Mouse (Mus musculus): ENCODE measurements around the gene Rem2.

Rem2 gene

DNA sequence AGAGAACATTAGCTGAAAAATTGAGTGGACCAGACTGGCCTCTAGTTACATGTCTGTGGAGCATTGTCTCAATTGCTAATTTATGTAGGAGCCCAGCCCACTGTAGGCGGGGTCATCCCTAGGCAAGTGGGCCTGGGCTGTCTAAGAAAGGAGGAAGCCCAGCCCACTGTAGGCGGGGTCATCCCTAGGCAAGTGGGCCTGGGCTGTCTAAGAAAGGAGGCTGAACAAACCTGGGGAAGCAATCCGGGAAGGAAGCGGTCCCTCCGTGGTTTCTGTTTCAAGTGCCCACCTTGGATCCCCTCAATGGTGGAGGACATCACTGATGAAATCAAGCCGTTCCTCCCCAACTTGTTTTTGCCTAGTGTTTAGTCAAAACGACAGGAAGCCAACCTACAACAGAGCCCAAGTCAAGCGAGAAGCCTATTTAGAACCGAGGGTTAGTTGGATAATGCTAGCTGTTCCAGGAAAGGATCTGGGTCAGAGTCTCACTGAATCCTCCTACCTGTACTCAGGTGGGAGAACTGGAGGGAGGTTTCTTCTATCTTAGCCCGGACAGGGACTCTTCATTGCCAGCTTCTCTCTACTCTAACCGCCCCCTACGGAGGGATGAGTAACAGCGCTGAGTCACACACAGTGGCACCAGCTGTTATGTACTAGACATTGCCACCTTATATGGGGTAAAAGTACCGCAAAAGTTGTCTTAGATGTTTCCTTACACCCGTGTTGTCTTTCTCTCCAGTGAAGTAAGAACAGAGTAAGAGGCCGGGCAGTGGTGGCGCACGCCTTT is 16.6 kb downstream of the Rem2 start:
- no peak for DNase-seq (ENCODE audit: low spot score)

DNA sequence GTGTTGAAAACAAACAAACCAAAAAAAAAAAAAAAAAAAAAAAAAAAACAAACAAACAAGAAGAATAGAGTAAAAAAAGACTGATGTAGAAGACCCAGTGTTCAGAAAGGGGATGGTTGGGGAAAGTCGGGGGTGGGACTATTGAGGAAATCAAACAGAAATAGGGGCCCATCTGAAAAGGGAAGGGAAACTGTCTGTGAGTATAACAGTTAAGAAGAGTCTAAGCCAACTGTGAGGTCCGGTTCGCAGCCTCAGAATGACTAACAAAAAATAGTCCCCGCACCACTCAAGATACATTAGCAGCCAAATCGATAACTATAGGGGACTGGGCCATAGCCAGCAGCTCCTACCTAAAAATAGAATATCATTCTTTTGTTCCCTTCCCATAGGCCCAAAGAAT is 17.3 kb downstream of the Rem2 start:
- no peak for DNase-seq (ENCODE audit: low spot score)

DNA sequence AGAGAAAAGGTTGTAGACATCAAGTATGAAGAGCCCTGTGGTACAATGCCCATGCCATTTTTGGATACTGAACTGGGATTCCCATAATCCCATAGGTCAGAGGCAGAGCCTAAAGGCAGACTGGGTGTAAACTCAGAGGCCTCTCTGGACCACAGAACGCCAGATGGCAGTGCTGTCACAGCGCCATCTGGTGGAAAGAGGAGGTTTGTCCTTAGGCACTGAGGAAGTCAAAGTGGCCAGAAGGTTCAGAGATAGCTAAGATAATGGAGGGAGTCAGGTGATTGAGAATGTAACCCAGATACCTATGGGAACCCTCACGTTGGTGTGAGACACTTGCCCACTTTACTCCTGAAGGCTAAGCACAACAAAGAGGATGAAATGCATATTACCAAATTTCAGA is 18.3 kb downstream of the Rem2 start:
- peak; percentile 70 for DNase-seq (ENCODE audit: low spot score)

DNA sequence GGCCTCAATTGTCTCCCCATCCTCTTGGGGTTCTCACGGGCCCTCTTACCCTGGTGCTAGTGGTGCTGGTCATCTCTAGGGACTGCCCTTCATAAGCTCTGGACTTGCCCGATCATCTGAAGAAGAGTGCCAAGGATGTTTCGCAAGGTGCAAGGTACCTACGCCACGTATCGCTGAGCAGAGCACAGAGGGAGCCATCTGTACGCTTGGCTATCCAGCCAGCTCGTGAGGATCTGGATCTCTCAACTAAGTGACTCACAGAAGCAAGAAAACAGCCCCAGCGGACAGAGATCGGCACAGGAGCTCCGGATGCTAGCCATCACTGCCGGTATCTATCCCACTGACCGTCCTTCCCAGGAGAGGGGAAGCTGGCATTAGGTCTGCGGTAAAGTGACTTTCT is 20.8 kb downstream of the Rem2 start:
- DNase-seq (ENCODE audit: low spot score): no peak

DNA sequence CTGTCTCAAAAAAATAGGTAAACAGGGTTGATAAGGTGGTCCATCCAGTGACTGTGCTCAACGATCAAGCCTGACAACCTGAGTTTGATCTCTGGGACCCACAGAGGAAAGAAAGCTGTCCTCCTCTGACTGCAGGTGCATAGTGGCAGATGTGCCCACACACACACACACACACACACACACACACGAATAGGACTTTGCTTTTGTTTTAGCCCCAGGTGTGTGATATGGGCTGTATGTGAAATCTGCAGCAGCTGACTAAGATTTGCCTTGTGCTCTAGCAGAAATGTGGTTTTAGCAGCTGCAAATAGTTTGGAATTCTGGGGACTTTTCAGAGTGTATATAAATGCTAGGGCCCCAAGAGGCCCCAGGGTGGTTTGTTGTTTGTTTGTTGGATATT is 23.4 kb downstream of the Rem2 start:
- no peak for DNase-seq (ENCODE audit: low spot score)

DNA sequence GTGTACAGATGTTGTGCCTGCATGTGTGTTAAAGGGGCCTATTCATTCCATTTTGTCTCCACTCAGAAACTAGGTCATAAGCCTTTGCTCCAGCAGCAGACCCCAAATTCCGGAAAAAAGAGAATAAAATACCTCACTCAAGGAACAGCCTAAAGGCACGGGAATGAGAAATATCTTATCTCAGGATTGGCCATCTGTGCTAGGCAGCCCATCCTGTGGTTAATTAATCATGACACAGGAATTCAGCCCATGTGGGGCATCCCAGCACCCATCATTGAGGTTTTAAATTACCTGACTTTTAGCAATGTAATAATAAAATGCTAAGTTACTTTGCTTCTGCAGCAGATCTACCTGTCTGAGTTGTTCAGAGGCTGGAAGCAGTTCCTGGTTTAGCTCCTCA is 25.5 kb downstream of the Rem2 start:
- DNase-seq (ENCODE audit: low spot score): no peak

DNA sequence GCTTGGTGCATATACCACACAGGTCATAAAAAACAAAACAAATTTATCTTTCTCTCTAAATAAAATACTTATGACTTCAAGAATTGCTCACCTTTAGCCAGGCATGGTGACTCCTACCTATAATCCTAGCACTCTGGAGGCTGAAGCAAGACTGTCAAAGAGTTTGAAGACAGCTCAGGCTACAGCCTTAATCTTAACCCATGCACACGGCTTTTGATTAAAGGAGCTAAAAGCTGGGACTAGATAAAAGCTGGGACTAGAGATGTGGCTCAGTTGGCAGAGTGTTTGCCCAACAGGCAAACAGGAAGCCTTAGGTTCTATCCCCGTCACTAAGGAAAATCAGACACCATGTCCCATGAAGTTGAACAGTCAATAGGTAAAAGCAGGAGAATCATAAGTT is 27.2 kb downstream of the Rem2 start:
- DNase-seq (ENCODE audit: low spot score): no peak

DNA sequence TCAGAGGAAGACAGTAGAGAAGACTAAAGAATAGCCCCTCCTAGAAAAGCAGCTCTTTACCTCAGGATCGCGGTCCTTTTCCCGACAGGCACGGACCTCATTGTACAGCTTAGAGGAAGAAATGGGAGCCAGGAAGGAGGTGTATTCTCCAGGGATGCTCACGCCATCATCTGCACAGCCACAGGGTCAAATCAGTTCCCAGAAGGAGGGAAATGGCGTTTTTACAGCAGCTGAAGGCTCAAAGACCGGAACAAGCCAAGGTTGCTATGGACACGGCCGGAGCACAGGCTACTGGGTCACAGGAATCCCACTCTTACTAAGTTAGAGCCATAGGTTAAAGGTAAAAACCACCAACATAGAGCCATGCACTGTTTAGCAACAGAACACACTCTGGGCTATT is 33.9 kb downstream of the Rem2 start:
- DNase-seq (ENCODE audit: low spot score): no peak

DNA sequence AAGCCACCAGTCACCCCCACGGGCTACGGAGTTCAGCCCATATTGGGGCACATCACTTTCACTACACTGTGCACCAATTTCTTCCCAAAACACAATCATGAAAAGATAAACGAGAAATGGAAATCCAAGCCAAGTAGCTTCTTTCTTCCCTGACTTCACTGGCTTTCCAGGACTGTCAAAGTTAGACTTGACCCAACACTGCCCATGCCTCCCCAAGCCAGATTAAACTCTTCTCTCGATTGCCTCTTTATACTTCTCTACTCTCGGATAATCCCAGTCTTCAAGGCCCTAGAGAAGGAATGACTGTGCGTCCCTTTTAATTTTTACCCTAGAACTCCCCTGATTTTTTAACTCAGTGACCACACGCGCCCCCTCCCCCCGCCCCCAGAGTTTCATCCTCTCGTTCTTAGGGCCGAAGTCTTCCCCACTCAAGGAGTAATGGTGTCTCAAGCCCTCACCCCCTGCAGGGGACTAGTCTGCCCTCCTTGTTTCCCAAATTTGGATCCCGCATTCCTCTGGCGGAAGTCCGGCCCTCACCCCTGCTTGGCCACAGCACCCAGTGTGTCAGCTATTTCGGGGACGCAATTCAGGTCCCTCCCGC is 40.9 kb downstream of the Rem2 start:
- no peak for DNase-seq (ENCODE audit: low spot score)

DNA sequence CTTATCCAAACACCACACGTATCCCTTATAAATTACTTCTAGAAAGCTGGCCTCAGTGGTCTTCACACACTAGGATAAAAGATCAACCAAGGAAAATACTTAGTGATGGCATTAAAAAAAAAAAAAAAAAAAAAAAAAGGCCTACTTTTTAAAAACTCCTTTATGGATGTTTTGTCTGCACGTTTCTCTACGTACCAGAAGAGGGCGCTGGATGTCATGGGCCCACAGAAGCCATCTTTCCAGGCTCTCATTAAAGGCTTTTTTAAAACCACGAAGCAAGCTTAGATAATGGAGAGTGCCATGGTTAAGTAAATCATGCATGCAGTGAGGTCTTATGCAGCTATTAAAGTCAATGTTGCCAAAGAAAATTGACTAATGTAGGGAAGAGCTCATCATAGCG is 47.7 kb downstream of the Rem2 start:
- DNase-seq (ENCODE audit: low spot score): no peak

DNA sequence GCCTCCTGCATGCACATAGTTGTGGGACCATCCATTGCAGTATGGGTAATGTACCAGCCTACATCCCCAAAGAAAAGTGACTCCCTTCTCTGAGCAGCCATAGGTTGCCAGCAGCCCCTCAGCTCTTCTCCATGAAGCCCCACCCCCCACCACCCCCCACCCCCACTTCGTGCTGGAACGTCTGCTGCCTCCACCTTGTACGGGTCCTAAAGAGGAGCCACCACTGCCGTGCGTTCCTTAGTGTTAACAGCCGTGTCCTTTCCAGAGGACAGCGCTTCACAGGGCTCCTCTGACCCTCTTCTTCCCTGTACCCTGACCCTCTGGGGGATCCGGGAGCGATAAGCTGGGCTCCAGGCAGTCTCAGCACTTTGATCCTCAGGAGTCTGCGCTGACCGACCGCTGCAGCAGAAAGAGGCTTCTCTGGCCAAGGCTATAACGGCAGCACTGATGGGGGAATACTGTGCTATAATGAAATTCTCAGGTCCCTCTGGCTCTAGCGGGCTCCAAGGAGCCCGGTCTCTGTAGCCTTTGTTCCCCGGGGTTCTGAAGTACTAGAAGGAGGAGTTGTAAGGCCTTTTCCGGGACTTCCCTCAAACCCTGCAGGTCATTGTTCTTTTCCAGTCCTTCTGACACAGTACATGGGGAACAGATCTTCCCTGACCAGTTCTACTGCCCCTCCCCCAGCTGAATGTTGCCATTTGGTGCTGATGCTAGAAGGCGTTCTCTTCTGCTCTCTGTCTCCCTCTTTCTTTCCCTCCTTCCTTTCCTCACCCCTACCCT is 51.5 kb downstream of the Rem2 start:
- DNase-seq (ENCODE audit: low spot score): no peak

DNA sequence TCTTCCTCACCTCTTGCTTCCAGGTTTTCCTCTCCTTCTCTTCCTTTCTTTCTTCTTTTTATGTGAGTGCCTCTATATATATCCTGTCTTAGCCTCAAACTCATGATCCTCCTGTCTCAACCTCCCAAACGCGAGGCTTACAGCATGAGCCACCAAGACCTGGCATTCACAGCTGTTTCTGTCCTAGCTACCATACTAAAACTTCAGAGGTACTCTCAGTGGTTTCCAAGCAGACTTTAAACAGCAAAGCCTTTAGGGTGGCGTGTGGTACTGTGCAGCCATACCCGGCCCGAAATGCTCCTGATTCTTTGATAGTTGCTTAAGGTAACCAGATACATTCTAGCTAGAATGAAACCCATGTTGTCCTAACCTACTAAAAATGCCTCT is 52.1 kb downstream of the Rem2 start:
- no peak for DNase-seq (ENCODE audit: low spot score)

DNA sequence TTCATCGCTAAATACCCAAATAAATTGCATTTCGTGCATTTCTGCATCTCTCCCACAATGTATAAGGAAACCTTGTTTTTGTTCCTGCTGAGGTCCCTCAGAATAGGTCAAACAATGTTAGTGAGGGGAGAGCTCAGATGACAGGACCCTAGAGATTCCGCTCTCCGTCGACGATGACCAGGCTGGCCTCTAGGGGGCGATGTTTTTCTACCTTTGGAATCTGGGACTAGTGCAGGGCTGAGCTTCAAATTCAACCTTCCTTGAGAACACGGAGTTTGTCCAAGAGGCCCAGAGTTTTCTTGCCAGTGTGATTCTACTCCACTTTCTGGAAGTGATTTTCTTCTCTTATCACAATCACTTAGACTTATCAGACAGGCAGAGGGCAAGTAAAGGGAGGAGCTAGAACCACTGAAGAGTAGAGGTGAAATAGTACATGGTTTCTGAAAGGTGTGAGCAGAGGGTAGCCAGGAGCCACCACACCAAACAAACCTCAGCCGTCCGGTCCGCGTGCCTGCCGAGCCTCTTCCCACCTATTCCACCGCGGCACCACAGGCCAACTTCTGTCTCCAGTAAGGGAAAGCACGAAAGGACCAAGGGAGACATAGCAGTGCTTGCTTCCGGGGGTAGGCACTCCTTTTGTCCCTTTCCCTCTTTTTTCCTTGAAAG is 52.7 kb downstream of the Rem2 start:
- DNase-seq (ENCODE audit: low spot score): peak; percentile 73

Data from adipocyte (in vitro differentiated cells).